Mouse (Mus musculus) fat pad, adult 2 months (tissue): ENCODE results near the gene Adk.

Experiments used
- DNase-seq: peaks from one replicate; pipeline ENCODE4 v3.0.0-alpha.2; 2011; ENCODE audit warnings: low read depth, low spot score; ENCODE audit errors: extremely low read depth

Adk gene

DNA sequence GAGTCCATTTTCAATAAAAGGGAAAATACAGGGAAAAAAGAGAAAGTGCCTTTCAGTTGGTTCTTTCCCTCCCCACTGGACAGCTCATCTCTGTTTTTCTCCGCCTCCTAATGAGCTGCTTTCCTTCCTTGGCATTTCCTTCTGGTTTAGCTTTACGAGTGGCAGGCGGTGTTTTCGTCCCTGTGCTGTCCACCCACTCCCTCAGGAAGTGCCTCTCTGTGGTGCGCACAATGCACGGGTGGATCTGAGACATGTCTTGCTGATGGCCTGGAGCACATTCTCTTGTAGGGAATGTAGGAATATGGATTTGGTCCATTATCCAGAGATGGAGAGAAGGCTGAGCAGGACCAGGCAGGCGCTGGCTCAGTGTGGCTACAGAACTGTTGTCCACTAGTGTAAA, 47.0 kb downstream of the Adk start:
- DNase-seq = no peak

- DNase-seq = no peak
Observed at GRCm38 (mm10) chr14:21100876-21101275, 48.5 kb downstream of the Adk start.

GRCm38 (mm10) chr14:21101562-21101961, 49.2 kb downstream of the Adk start:
- DNase-seq = no peak

DNA sequence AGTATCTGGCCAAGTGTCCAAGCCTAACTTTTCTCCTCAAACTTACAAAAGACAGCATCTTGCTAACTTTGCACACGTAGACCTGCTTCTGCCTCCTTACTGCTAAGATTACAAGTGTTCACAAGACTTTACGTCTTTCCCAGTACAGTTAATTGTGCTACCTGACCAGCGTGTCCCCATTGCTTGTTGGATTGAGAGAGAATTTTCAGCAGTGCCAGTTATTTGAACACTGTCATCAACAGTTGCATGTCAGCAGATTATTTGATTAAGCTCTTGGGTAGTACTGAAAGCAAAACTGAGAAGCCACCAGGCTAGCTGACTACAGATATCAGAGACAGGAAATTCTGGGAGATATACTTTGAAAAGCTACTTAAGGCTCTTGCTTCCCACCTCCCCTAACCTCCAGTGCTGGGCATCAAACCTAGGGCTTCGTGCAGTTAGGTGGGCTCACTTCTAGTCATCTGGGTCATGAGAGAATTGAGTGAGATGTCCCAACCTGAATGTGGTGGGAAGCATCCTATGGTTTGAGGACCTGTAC, 50.4 kb downstream of the Adk start:
- no peak for DNase-seq

DNA sequence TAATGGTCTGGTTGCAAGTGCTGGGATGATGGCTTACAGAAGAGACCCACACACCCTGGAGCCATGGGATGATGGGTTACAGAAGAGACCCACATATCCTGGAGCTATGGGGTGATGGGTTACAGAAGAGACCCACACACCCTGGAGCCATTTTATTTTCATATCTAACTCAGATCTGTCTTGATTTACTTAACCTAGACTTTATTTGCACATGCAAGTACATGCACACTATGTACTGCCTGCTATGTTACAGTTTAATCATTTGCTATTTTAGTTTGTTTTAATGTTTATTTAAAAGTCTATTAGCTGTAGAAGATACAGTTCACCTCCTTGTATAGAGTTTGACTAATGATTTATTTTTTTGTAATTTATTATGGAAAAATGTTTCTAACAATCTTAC, 52.7 kb downstream of the Adk start:
- no peak for DNase-seq

GRCm38 (mm10) chr14:21106582-21106981, 54.2 kb downstream of the Adk start:
- DNase-seq = peak; percentile 75

GRCm38 (mm10) chr14:21107551-21107950, 55.2 kb downstream of the Adk start:
- DNase-seq = no peak

DNA sequence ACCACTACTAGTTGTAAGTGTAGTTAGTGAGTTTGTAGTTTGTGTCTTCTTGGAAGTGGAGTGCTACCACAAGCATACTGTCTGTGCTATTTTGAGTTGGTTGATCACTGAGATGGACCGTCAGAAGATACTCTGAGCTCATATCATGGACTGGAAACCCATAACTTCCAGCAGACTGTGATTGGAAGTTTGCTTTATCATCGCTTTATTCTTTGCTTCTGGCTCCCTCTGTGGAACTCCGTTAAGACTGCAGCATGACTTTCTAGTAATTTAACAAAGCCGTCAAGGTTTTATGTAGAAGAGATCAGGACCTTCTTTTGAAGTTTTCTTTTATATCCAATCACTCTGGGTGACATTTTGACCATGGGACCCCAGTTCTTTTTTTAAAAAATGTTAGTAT, 58.1 kb downstream of the Adk start:
- DNase-seq = no peak

DNA sequence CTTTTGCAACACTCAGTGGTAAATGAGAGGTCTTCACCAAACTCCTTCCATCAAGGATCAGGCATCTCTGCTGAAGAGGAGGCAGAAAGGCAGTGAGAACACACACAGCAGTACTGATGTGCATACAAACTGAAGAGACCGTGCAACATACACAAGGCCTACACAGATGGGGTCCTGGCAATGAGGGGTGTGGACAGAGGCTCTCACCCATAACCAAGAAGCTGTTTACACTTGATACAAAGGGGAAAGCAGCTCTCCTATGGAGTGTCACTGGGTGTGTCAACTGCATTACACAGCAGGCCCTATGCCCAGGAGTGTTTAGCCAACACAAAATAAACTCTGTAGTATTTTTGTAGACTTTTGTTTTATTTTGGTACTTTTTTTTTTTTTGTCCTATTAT, 59.1 kb downstream of the Adk start:
- DNase-seq = no peak

GRCm38 (mm10) chr14:21112174-21112573, 59.8 kb downstream of the Adk start:
- no peak for DNase-seq

- no peak for DNase-seq
Observed at GRCm38 (mm10) chr14:21112742-21113141, 60.4 kb downstream of the Adk start.

- no peak for DNase-seq
Observed at GRCm38 (mm10) chr14:21114339-21114738, 62.0 kb downstream of the Adk start.

GRCm38 (mm10) chr14:21115318-21115717, 62.9 kb downstream of the Adk start:
- no peak for DNase-seq

- DNase-seq = no peak
Observed at GRCm38 (mm10) chr14:21115888-21116460, 63.6 kb downstream of the Adk start.

DNA sequence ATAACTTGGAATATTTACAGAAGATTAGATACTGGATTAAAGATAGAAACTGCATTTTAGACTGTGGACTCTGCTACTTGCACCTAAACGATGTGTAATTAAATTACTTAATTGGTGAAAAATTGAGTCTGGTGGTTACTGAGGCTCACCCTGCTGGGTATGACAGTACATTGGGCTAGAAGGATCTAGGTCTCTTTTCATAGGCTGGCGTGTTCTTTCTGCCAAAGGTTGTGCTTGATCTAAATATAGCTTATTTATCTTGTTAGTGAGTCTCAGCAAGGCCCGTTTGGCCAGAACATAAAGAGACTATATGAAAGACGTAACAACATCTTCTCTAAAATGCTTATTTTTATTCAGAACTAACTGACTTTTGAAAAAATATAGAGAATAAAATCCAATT, 65.7 kb downstream of the Adk start:
- no peak for DNase-seq

GRCm38 (mm10) chr14:21119653-21120313, 67.4 kb downstream of the Adk start:
- no peak for DNase-seq

DNA sequence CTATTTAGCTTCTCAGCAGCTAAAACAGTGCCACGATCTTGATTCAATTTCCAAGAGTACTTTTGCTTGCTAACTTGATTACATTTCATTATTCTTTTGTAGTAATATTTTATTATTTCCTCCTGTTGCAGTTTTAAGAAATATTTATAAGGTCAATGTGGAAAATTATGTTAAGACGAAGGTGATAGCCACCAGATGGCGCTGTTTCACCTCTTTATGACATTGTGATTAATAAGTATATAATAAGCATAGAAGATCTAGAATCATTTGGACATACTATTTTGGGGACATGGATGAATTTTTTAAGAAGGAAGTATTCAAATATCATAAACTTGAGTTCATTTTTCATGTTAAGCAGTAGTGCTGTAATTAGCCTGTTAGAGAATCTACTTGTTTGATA, 68.1 kb downstream of the Adk start:
- DNase-seq = no peak

GRCm38 (mm10) chr14:21127215-21127614, 74.8 kb downstream of the Adk start:
- DNase-seq = no peak

- DNase-seq = no peak
Observed at GRCm38 (mm10) chr14:21136906-21137305, 84.5 kb downstream of the Adk start.

- no peak for DNase-seq
Observed at GRCm38 (mm10) chr14:21142603-21143002, 90.2 kb downstream of the Adk start.

DNA sequence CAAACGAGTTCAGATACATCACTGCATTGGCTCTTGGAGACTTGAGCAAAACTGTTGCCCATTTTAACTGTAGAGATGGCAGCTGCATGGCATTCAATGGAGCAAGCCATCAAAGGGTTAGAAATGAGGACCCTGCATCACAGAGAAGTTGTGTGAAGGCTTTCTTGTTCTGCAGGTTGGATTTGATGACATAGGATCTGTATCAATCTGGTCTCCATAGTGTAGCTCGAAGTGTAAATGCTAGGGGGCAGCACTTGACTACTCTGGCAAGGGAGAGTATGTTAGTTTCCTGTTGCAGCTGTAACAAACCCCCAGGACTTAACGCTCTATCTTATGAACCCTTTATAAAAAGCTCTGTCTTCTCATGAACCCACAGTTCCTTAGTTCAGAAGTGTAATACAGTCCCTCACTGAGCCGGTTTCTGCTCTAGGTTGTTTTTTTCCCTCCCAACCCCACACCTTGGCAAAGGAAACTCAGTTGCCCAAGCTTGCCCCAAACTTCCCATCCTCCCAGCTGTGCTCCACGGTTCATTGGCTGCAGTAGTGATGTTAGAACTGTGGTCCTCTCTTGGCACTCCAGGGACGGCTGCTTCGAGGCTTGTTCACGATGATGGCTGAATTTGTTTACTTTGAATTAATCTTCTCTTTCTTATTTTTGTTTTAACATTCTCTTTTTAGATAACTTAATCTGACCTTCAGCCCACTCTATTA, 91.2 kb downstream of the Adk start:
- DNase-seq = peak; percentile 26

- DNase-seq = no peak
Observed at GRCm38 (mm10) chr14:21147171-21147570, 94.8 kb downstream of the Adk start.
